Mouse (Mus musculus) E14TG2a.4 (cell line): Measurements from ENCODE around the gene Bmp2k.

Source experiments
- H3K27me3 ChIP-seq: 2 replicates; pipeline ENCODE4 v1.6.1; 2014; ENCODE audit warnings: low read length, control low read depth; ENCODE audit not compliant: insufficient read depth
- H3K36me3 ChIP-seq: 2 replicates; pipeline ENCODE4 v1.6.1; 2014; ENCODE audit warnings: low read length, control low read depth; ENCODE audit not compliant: insufficient read depth
- H3K4me1 ChIP-seq: replicated peaks from 2 replicates; pipeline ENCODE4 v1.6.1; 2014; ENCODE audit warnings: low read depth, low read length, control low read depth
- H3K4me3 ChIP-seq: replicated peaks from 2 replicates; pipeline ENCODE4 v1.5.1; 2014; ENCODE audit warnings: mild to moderate bottlenecking, low read length
- H3K9me3 ChIP-seq: 2 replicates; pipeline ENCODE4 v1.6.1; 2014; ENCODE audit warnings: low read length, control low read depth
- CTCF ChIP-seq: conservative IDR thresholded peaks from 2 replicates; pipeline ENCODE4 v1.5.1; 2014; ENCODE audit warnings: low read length
- NANOG ChIP-seq: IDR thresholded peaks from 2 replicates; pipeline ENCODE4 v1.6.1; 2014; ENCODE audit warnings: borderline replicate concordance, low read length, mixed read lengths
- POU5F1 ChIP-seq: IDR thresholded peaks from 2 replicates; pipeline ENCODE4 v1.6.1; 2014; ENCODE audit warnings: low read length, borderline replicate concordance

The Bmp2k gene

DNA sequence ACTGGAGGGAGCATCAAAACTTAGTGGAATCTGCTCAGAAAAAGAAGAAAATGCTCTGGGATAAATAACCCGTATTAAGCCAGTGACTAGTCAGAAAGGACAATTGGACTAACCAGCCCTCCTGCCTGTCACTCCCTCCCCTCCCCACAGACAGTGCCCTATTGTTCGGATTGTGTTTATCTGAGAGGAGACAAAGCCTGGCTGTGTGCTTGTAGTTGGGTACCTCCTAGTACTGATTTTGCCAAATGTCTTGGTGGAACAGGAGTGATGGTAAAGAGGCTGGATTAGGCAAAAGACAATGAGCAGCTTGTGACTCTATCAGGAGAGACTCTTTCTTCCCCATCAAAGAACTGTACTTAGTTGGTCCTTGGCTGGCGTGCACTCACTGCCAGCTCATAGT is 40.6 kb upstream of the Bmp2k start:
- Histone ChIP-seq H3K36me3 (no peaks in the 10 kb centered on the region), H3K27me3 (no peaks in the 10 kb centered on the region), H3K4me1 (peaks cover 17% of the 10 kb centered on the region), H3K4me3 (no peak overlapping the region), H3K9me3 (no peaks in the 10 kb centered on the region)
- TF ChIP-seq CTCF (no peak), NANOG (no peak), POU5F1 (no peak)

DNA sequence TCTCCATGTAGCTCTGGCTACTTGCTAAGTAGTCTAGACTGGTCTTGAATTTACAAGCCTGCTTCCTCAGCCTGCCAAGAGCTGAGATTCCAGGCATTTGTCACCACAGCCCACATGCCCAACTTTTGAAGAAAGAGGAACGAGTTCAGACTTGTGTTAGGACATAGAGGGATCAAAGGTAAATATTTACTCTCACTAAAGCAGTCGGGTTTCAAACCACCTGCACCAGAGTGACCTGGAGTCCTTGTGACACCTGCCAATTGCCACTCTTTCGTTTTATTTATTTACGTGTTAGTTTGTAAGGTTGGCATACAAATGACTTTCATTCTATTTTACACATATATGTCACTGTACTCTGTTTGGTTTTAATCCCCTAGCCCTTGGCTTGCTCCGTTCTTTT is 36.4 kb upstream of the Bmp2k start:
- no peaks in the 10 kb centered on the region for H3K36me3 ChIP-seq
- no peaks in the 10 kb centered on the region for H3K9me3 ChIP-seq
- H3K4me1 ChIP-seq: peaks cover 31% of the 10 kb centered on the region
- no peak overlapping the region for H3K4me3 ChIP-seq
- no peaks in the 10 kb centered on the region for H3K27me3 ChIP-seq
- TF ChIP-seq NANOG (no peak), POU5F1 (no peak)

DNA sequence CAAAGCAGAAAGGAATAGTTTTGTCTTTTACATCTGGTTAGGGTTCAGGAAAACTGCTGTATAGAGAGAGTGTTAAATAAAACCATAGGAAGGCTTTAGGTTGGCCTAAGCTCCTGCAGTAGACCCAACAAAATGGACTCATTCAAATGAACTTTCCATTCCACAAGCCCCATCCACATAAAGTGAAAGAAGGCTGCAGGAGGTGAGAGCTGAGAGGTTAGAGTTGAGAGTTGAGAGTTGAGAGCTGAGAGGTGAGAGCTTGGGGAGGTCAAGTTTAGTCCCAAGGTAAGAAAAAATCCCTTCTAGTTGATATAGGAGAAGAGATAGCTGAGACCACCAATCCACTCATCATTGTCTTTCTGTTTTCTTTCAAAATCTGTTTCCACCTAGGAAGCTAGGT is 35.6 kb upstream of the Bmp2k start:
- TF ChIP-seq NANOG (no peak), CTCF (no peak)
- no peaks in the 10 kb centered on the region for H3K27me3 ChIP-seq

DNA sequence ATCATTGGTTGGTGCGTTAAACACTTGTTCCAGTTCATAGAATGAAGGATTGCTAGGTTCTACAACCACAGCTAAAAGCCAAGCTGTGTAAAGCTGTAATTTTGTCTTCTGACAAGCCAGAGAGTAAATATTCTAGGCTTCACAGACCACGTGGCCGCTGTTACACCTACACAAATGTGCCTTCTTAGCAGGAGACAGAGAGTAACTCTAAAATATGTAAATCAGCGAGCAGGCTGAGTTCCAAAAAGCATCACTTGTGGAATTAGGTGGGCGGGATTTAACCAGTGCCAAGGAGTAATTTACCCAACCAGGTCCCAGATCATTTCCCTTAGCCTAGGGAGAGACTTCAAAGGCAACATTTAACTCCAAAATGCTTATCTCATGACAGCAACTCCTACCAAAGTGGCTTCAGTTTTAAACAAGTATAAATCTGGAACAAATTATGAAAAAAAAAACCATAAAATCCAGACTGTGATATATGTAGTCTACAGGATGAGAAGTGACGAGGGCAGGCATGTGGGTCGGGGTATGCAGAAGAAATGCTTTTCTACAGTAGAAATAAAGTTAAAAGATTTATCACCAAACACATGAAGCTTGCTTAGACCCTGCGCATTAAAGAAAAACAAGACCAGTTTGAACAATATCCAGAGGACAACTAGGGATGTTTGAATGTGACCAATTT is 35.1 kb upstream of the Bmp2k start:
- H3K27me3 ChIP-seq: no peaks in the 10 kb centered on the region
- H3K36me3 ChIP-seq: no peaks in the 10 kb centered on the region
- H3K4me1 ChIP-seq: peaks cover 23% of the 10 kb centered on the region
- H3K9me3 ChIP-seq: no peaks in the 10 kb centered on the region
- TF ChIP-seq POU5F1 (no peak), NANOG (no peak), CTCF (no peak)
- H3K4me3 ChIP-seq: no peak overlapping the region

More for the DNA sequence above, 35.6 kb upstream of the Bmp2k start:
- Histone ChIP-seq H3K36me3 (no peaks in the 10 kb centered on the region), H3K9me3 (no peaks in the 10 kb centered on the region), H3K4me3 (no peak overlapping the region), H3K4me1 (peaks cover 26% of the 10 kb centered on the region)

GRCm38 (mm10) chr5:96962934-96963301 is 34.6 kb upstream of the Bmp2k start:
- H3K36me3 ChIP-seq: no peaks in the 10 kb centered on the region
- H3K4me3 ChIP-seq: no peak overlapping the region
- no peaks in the 10 kb centered on the region for H3K9me3 ChIP-seq
- TF ChIP-seq CTCF (no peak), POU5F1 (no peak), NANOG (no peak)
- no peaks in the 10 kb centered on the region for H3K27me3 ChIP-seq
- peaks cover 27% of the 10 kb centered on the region for H3K4me1 ChIP-seq

- peaks cover 41% of the 10 kb centered on the region for H3K4me1 ChIP-seq
- no peaks in the 10 kb centered on the region for H3K27me3 ChIP-seq
- H3K9me3 ChIP-seq: no peaks in the 10 kb centered on the region
- no peak overlapping the region for H3K4me3 ChIP-seq
- TF ChIP-seq NANOG (no peak; the same call in 1 of the 2 replicates), POU5F1 (no peak), CTCF (no peak)
- H3K36me3 ChIP-seq: no peaks in the 10 kb centered on the region
These were observed 33.1 kb upstream of the Bmp2k start for GRCm38 (mm10) chr5:96964062-96965028.

DNA sequence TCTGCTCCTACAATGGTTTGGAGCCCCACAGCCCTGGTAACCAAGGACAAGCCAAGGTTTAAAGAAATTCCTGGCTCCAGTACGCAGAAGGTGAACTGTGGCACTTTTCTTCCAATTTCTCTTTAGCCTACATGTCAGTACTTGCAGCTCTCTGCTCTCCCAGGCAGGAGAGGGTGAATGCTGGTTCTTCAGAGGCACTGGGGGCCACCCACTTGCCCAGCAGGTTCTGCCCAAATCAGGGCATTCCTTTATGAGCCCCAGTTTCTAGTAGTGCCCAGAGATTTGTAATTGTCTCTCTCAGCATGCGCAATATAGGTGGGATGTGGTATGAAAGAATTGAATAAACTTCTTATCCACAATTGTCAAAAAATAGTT is 32.5 kb upstream of the Bmp2k start:
- Histone ChIP-seq H3K4me3 (no peak overlapping the region), H3K9me3 (no peaks in the 10 kb centered on the region), H3K4me1 (peaks cover 43% of the 10 kb centered on the region), H3K27me3 (no peaks in the 10 kb centered on the region), H3K36me3 (no peaks in the 10 kb centered on the region)
- no peak for TF ChIP-seq NANOG
- TF ChIP-seq CTCF: no peak
- no peak for TF ChIP-seq POU5F1

- TF ChIP-seq NANOG (no peak), CTCF (no peak)
- Histone ChIP-seq H3K4me1 (peaks cover 48% of the 10 kb centered on the region), H3K36me3 (no peaks in the 10 kb centered on the region), H3K9me3 (0 out of 2 replicates have a peak, but pooled peaks cover 2% of the 10 kb centered on the region), H3K27me3 (no peaks in the 10 kb centered on the region), H3K4me3 (no peak overlapping the region)
These were observed 32.0 kb upstream of the Bmp2k start for GRCm38 (mm10) chr5:96965503-96965902.

DNA sequence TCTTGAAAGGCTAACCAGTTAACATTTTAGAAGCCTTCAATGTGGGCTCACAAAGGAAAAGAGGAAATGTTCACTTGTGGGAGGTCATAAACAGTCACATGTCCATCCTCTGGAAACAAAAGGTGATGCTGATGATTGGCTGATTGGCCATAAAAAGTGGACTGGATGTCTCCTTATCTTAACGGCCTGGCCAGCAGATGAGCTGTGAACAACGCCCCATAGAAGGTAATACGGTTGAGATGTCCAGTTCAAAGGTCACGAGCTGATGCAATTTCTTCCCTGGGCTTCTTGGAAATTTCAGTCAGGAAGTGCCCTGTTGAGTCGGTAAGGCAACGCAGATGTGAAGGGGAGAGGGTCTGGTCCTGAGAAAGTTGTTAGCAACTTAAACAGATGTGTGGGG is 28.9 kb upstream of the Bmp2k start:
- Histone ChIP-seq H3K9me3 (0 out of 2 replicates have a peak, but pooled peaks cover 3% of the 10 kb centered on the region), H3K4me3 (no peak overlapping the region), H3K4me1 (peaks cover 64% of the 10 kb centered on the region), H3K36me3 (no peaks in the 10 kb centered on the region; the same call in 1 of the 2 replicates), H3K27me3 (no peaks in the 10 kb centered on the region)
- TF ChIP-seq NANOG: 0 out of 2 replicates have a peak, but pooled peaks have one; percentile 12
- no peak for TF ChIP-seq CTCF
